Mouse (Mus musculus): ENCODE results near the gene Wipf3. TPM values are rescaled to one million over a fixed set of nuclear protein-coding genes. Genes with fewer than 3 reads are reported as not detected.

The Wipf3 gene
- polyA plus RNA-seq, 1 experiment from 2014 or later = 0.32 TPM

GRCm38 (mm10) chr6:54404916-54405315 lies 24.5 kb upstream of the Wipf3 start:
- no peak overlapping the region for H3K9ac ChIP-seq (ENCODE audit: low read length)
- no peaks in the 10 kb centered on the region for H3K9me3 ChIP-seq (ENCODE audit: control insufficient read depth, low read length)
- no peak overlapping the region for H3K4me3 ChIP-seq (ENCODE audit: low read depth, low read length)
- TF ChIP-seq EP300 (optimal IDR thresholded peaks at IDR 0.05) = no peak
- TF ChIP-seq CTCF (IDR thresholded peaks at IDR 0.05; ENCODE audit: low read depth) = no peak
- DNase-seq (ENCODE audit: low spot score) (no peak), ATAC-seq (ENCODE audit: low FRiP score, low TSS enrichment) (no peak)
- H3K4me2 ChIP-seq (replicated peaks; ENCODE audit: low read depth) = no peak overlapping the region
- 46% methylated on average over 2 of the region's 2 CpGs for WGBS
- H3K36me3 ChIP-seq (ENCODE audit: control insufficient read depth, insufficient read depth, low read length) = no peaks in the 10 kb centered on the region
- H3K4me1 ChIP-seq (replicated peaks; ENCODE audit: control insufficient read depth, insufficient read depth) = no peaks in the 10 kb centered on the region
- no peak overlapping the region for H3K27ac ChIP-seq (replicated peaks)
- H3K27me3 ChIP-seq (ENCODE audit: control insufficient read depth, insufficient read depth, low read length) = no peaks in the 10 kb centered on the region

GRCm38 (mm10) chr6:54406116-54406515 lies 23.3 kb upstream of the Wipf3 start:
- no peak overlapping the region for H3K9ac ChIP-seq (ENCODE audit: low read length)
- no peaks in the 10 kb centered on the region for H3K36me3 ChIP-seq (ENCODE audit: control insufficient read depth, insufficient read depth, low read length)
- no peak overlapping the region for H3K4me3 ChIP-seq (ENCODE audit: low read depth, low read length)
- no peak overlapping the region for H3K4me2 ChIP-seq (replicated peaks; ENCODE audit: low read depth)
- no peak for ATAC-seq (ENCODE audit: low FRiP score, low TSS enrichment)
- DNase-seq (ENCODE audit: low spot score) = no peak
- H3K27ac ChIP-seq (replicated peaks) = no peak overlapping the region
- no peaks in the 10 kb centered on the region for H3K4me1 ChIP-seq (replicated peaks; ENCODE audit: control insufficient read depth, insufficient read depth)
- no peaks in the 10 kb centered on the region for H3K9me3 ChIP-seq (ENCODE audit: control insufficient read depth, low read length)
- no peak for TF ChIP-seq CTCF (IDR thresholded peaks at IDR 0.05; ENCODE audit: low read depth)
- no peak for TF ChIP-seq EP300 (optimal IDR thresholded peaks at IDR 0.05)
- no peaks in the 10 kb centered on the region for H3K27me3 ChIP-seq (ENCODE audit: control insufficient read depth, insufficient read depth, low read length)
- 84% methylated on average over 5 of the region's 5 CpGs for WGBS

DNA sequence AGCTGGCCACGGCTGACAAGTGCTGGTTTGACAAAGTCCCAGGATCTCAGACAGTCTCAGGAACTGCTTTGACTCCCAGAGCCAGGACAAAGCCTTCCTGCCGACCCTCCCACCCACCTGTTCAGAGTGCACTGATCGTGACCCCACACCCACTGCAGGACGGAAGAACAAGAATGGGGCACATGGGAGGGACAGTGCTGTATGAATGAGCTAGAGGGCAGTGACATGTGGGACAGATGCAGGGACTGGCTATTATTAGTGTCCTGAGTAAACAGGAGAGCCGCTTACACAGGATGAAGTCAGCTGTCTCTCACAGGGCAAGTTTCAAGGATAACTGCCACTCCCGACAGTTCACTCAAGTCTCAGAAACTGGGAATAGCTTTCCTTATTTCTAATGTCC lies 20.1 kb upstream of the Wipf3 start:
- Histone ChIP-seq H3K4me1 (replicated peaks; ENCODE audit: control insufficient read depth, insufficient read depth) (no peaks in the 10 kb centered on the region), H3K27me3 (ENCODE audit: control insufficient read depth, insufficient read depth, low read length) (no peaks in the 10 kb centered on the region), H3K27ac (replicated peaks) (no peak overlapping the region), H3K36me3 (ENCODE audit: control insufficient read depth, insufficient read depth, low read length) (no peaks in the 10 kb centered on the region), H3K4me3 (ENCODE audit: low read depth, low read length) (no peak overlapping the region), H3K4me2 (replicated peaks; ENCODE audit: low read depth) (no peak overlapping the region), H3K9me3 (ENCODE audit: control insufficient read depth, low read length) (no peaks in the 10 kb centered on the region), H3K9ac (ENCODE audit: low read length) (no peak overlapping the region)
- TF ChIP-seq CTCF (IDR thresholded peaks at IDR 0.05; ENCODE audit: low read depth) = no peak
- TF ChIP-seq EP300 (optimal IDR thresholded peaks at IDR 0.05) = no peak
- 35% methylated on average over 6 of the region's 6 CpGs for WGBS
- ATAC-seq (ENCODE audit: low FRiP score, low TSS enrichment) (no peak), DNase-seq (ENCODE audit: low spot score) (no peak)

- no peak for TF ChIP-seq EP300 (optimal IDR thresholded peaks at IDR 0.05)
- no peak for TF ChIP-seq CTCF (IDR thresholded peaks at IDR 0.05; ENCODE audit: low read depth)
- H3K4me3 ChIP-seq (ENCODE audit: low read depth, low read length) = no peak overlapping the region
- no peaks in the 10 kb centered on the region for H3K9me3 ChIP-seq (ENCODE audit: control insufficient read depth, low read length)
- 61% methylated on average over 4 of the region's 4 CpGs for WGBS
- H3K27me3 ChIP-seq (ENCODE audit: control insufficient read depth, insufficient read depth, low read length) = no peaks in the 10 kb centered on the region
- H3K9ac ChIP-seq (ENCODE audit: low read length) = no peak overlapping the region
- H3K4me2 ChIP-seq (replicated peaks; ENCODE audit: low read depth) = no peak overlapping the region
- DNase-seq (ENCODE audit: low spot score) = no peak
- ATAC-seq (ENCODE audit: low FRiP score, low TSS enrichment) = no peak
- no peaks in the 10 kb centered on the region for H3K4me1 ChIP-seq (replicated peaks; ENCODE audit: control insufficient read depth, insufficient read depth)
- no peak overlapping the region for H3K27ac ChIP-seq (replicated peaks)
- H3K36me3 ChIP-seq (ENCODE audit: control insufficient read depth, insufficient read depth, low read length) = no peaks in the 10 kb centered on the region
These were observed 19.0 kb upstream of the Wipf3 start for GRCm38 (mm10) chr6:54410451-54410850.

DNA sequence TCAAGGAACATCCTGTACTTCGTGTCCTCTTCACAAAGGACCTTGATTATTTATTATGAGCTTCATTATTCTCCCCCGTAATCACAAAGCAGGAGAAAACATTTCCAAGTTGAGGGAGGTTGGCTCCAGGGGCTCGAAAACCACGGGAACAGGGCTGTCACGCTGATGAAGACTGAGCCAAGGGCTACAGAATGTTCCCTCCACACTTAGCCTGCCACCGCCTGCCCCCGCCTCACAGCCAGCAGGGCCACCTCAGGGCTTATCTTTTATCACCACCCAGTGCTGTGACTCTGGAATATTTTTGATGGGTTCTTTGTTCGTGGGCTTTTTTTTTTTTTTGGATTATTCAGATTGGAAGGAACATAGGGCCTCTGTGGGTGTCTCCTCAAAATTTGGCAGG lies 17.8 kb upstream of the Wipf3 start:
- no peak overlapping the region for H3K4me3 ChIP-seq (ENCODE audit: low read depth, low read length)
- H3K9ac ChIP-seq (ENCODE audit: low read length) = no peak overlapping the region
- no peak overlapping the region for H3K27ac ChIP-seq (replicated peaks)
- no peaks in the 10 kb centered on the region for H3K36me3 ChIP-seq (ENCODE audit: control insufficient read depth, insufficient read depth, low read length)
- ATAC-seq (ENCODE audit: low FRiP score, low TSS enrichment) = no peak
- H3K4me1 ChIP-seq (replicated peaks; ENCODE audit: control insufficient read depth, insufficient read depth) = no peaks in the 10 kb centered on the region
- H3K27me3 ChIP-seq (ENCODE audit: control insufficient read depth, insufficient read depth, low read length) = no peaks in the 10 kb centered on the region
- TF ChIP-seq EP300 (optimal IDR thresholded peaks at IDR 0.05) = no peak
- no peak for TF ChIP-seq CTCF (IDR thresholded peaks at IDR 0.05; ENCODE audit: low read depth)
- no peaks in the 10 kb centered on the region for H3K9me3 ChIP-seq (ENCODE audit: control insufficient read depth, low read length)
- no peak overlapping the region for H3K4me2 ChIP-seq (replicated peaks; ENCODE audit: low read depth)
- WGBS = 75% methylated on average over 8 of the region's 8 CpGs
- DNase-seq (ENCODE audit: low spot score) = no peak

DNA sequence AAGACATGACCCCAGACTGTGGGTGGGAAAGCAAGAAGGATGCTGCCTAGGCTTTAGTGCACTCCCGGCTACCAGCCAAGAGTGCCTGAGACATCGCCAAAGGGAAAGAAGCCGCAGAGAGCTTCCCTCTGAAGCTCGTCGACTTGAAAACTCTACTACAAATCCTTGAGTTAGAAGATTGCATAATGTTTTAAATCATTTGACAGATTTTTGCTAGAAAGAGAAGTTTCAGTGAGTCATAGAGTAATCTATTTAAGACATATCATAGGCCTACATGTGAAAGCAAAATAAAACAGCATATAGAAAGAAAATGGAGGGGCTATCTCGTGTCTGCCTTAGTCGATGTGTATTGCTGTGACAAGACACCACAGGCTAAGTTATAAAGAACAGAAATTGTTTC lies 16.5 kb upstream of the Wipf3 start:
- H3K4me2 ChIP-seq (replicated peaks; ENCODE audit: low read depth) = no peak overlapping the region
- ATAC-seq (ENCODE audit: low FRiP score, low TSS enrichment) = no peak
- no peak for DNase-seq (ENCODE audit: low spot score)
- H3K27me3 ChIP-seq (ENCODE audit: control insufficient read depth, insufficient read depth, low read length) = no peaks in the 10 kb centered on the region
- no peak overlapping the region for H3K4me3 ChIP-seq (ENCODE audit: low read depth, low read length)
- H3K27ac ChIP-seq (replicated peaks) = no peak overlapping the region
- H3K9ac ChIP-seq (ENCODE audit: low read length) = no peak overlapping the region
- no peaks in the 10 kb centered on the region for H3K4me1 ChIP-seq (replicated peaks; ENCODE audit: control insufficient read depth, insufficient read depth)
- TF ChIP-seq EP300 (optimal IDR thresholded peaks at IDR 0.05) = no peak
- no peak for TF ChIP-seq CTCF (IDR thresholded peaks at IDR 0.05; ENCODE audit: low read depth)
- H3K9me3 ChIP-seq (ENCODE audit: control insufficient read depth, low read length) = no peaks in the 10 kb centered on the region
- 68% methylated on average over 7 of the region's 7 CpGs for WGBS
- H3K36me3 ChIP-seq (ENCODE audit: control insufficient read depth, insufficient read depth, low read length) = no peaks in the 10 kb centered on the region
